Mouse (Mus musculus) intestine, embryonic 15.5 days (tissue): ENCODE measurements around the gene Gm20715. TPM values are rescaled to one million over a fixed set of nuclear protein-coding genes. Genes with fewer than 3 reads are reported as not detected.
"Not testable (repeated sequence)": the region's sequence is repeated elsewhere in the genome, so short reads cannot be mapped to it uniquely, and the experiment has no call there.

Experiments
- ATAC-seq: fragments of 200-750 bp; cut with Nextera tagmentation; 2 replicates; pipeline ENCODE4 v1.8.0; 2017; ENCODE audit warnings: moderate TSS enrichment, moderate library complexity
- H3K27ac ChIP-seq: fragments of 300-500 bp; sonication (generic); 2 replicates; pipeline ENCODE4 v1.5.1; 2015; ENCODE audit warnings: mild to moderate bottlenecking, inconsistent platforms
- H3K27me3 ChIP-seq: fragments of 300-500 bp; sonication (generic); replicated peaks from 2 replicates; pipeline ENCODE4 v1.6.1; 2015; ENCODE audit warnings: inconsistent platforms
- H3K36me3 ChIP-seq: fragments of 300-500 bp; sonication (generic); 2 replicates; pipeline ENCODE4 v1.6.1; 2015; ENCODE audit warnings: inconsistent platforms
- H3K4me1 ChIP-seq: fragments of 300-500 bp; sonication (generic); replicated peaks from 2 replicates; pipeline ENCODE4 v1.6.1; 2015; ENCODE audit warnings: inconsistent platforms
- H3K4me2 ChIP-seq: fragments of 300-500 bp; sonication (generic); replicated peaks from 2 replicates; pipeline ENCODE4 v1.6.1; 2015; ENCODE audit warnings: mild to moderate bottlenecking, inconsistent platforms
- H3K4me3 ChIP-seq: fragments of 300-500 bp; sonication (generic); replicated peaks from 2 replicates; pipeline ENCODE4 v1.5.1; 2015; ENCODE audit warnings: inconsistent platforms
- H3K9ac ChIP-seq: fragments of 300-500 bp; sonication (generic); 2 replicates; pipeline ENCODE4 v1.6.1; 2015; ENCODE audit warnings: inconsistent platforms
- H3K9me3 ChIP-seq: fragments of 300-500 bp; sonication (generic); 2 replicates; pipeline ENCODE4 v1.6.1; 2016; ENCODE audit warnings: inconsistent platforms
- WGBS: fragments of 180-500 bp; shearing (Covaris S2); methylation state at CpG from one replicate; pipeline ENCODE4 v1.1.7; 2015; 5-methylcytosine and 5-hydroxymethylcytosine counted together
- polyA plus RNA-seq: library from polyadenylated mRNA; unstranded; fragments of >200 nt; fragmentation: Nextera tagmentation; extraction: Ambion mirVana; gene quantifications from 2 replicates; pipeline ENCODE4 v1.2.1, GENCODE M21; 2015

Gene Gm20715
- polyA plus RNA-seq, 1 experiment from 2014 or later: not detected

DNA sequence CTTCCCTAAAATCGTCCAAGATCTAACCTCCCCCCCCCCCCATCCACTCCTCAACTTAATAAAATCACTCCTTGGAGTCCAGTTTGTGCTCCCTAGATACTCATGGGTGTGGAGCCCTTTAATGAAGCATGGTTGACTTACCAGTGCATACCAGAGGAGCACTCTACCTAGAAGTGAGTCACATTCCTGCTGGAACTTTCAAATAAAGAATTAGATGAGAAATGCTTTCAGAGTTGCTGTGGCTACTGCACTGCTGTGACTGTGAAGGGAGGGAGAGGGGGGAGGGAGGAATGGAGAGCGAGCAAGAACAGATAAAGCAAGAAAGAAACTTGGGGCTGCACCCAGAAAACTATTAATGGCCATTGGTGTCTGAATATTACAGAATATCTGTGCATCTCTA is 31.1 kb downstream of the Gm20715 start:
- H3K36me3 ChIP-seq: no peaks in the 10 kb centered on the region
- H3K4me1 ChIP-seq: no peaks in the 10 kb centered on the region
- H3K27ac ChIP-seq: no peak overlapping the region
- no peak overlapping the region for H3K9ac ChIP-seq
- H3K27me3 ChIP-seq: no peaks in the 10 kb centered on the region
- ATAC-seq: no peak
- no peak overlapping the region for H3K4me3 ChIP-seq
- WGBS: 63% methylated on average over 2 of the region's 2 CpGs
- H3K4me2 ChIP-seq: no peak overlapping the region
- H3K9me3 ChIP-seq: no peaks in the 10 kb centered on the region

DNA sequence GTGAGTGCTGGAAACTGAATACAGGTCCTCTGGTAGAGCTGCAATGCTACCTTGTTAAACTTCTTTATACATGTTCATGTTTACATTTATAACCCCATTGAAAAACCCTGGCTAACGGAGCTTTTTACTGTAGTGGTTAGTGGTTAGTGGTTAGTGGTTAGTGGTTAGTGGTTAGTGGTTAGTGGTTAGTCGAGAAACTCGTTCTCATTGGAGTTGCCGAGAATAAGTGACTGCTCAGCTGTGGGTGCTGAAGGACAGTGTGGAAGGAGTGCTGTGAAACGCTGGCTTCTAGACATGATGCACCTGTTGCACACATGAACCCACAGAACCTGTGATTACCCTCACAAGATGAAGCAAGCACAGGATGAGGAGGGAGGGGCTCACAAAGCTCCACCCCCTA is 37.7 kb downstream of the Gm20715 start:
- Histone ChIP-seq H3K4me3 (no peak overlapping the region), H3K4me1 (no peaks in the 10 kb centered on the region), H3K27me3 (no peaks in the 10 kb centered on the region), H3K9me3 (no peaks in the 10 kb centered on the region), H3K36me3 (no peaks in the 10 kb centered on the region), H3K4me2 (no peak overlapping the region), H3K9ac (no peak overlapping the region), H3K27ac (no peak overlapping the region)
- WGBS: 78% methylated on average over 5 of the region's 5 CpGs
- ATAC-seq: no peak

DNA sequence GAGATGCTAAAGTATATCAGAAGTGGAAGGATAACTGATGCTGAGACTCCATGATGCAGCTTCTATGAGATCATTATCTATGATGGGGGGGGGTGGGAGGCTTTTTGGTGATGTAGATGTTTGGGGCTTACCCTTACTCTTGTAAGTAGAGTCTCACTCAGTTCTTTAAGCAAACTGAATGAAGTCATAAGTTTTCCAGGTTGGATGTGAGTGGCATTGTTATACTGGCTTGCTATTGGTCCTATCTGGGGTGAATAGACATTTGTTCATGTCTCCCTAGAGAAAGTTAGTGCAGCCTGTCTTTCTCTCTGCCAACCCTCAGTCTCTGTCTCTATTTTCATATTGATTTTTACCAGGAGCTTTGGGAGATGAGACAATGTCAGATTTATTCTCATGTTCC is 45.8 kb downstream of the Gm20715 start, which contains the start of gene Olfr1336:
Gene Olfr1336 (plus strand): TSS at position 301 of the 400 bp plus-strand sequence.
- Histone ChIP-seq H3K9ac (no peak within 1 kb of the TSS), H3K27ac (no peak within 1 kb of the TSS), H3K4me1 (no peaks in the 10 kb centered on the region), H3K36me3 (no peaks in the 10 kb centered on the region), H3K4me2 (no peak within 1 kb of the TSS), H3K4me3 (no peak within 1 kb of the TSS), H3K27me3 (no peaks in the 10 kb centered on the region), H3K9me3 (no peaks in the 10 kb centered on the region)
- no peak for ATAC-seq

DNA sequence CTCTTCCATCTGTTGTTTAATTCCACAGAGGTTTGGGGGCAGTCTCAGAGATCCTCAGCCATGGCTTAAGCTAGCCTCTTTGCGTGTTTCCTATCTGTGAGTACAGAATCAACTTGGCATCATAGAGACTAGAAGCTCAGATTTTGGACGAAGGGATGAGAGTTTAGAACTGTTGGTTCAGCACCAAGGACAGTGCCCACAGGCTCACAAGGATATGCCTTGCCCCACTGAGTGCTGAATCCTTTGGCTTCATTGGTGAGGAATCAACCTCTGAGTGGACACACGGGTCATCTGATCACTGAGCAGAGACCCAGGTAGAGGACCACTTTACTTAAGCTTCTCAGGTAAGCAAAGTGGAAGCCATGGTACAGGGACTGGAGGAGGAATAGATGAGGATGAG is 46.3 kb downstream of the Gm20715 start:
- no peaks in the 10 kb centered on the region for H3K4me1 ChIP-seq
- no peak overlapping the region for H3K27ac ChIP-seq
- H3K27me3 ChIP-seq: no peaks in the 10 kb centered on the region
- no peaks in the 10 kb centered on the region for H3K36me3 ChIP-seq
- no peak overlapping the region for H3K9ac ChIP-seq
- H3K9me3 ChIP-seq: no peaks in the 10 kb centered on the region
- H3K4me3 ChIP-seq: no peak overlapping the region
- no peak overlapping the region for H3K4me2 ChIP-seq
- 45% methylated on average over 3 of the region's 3 CpGs for WGBS
- no peak for ATAC-seq

DNA sequence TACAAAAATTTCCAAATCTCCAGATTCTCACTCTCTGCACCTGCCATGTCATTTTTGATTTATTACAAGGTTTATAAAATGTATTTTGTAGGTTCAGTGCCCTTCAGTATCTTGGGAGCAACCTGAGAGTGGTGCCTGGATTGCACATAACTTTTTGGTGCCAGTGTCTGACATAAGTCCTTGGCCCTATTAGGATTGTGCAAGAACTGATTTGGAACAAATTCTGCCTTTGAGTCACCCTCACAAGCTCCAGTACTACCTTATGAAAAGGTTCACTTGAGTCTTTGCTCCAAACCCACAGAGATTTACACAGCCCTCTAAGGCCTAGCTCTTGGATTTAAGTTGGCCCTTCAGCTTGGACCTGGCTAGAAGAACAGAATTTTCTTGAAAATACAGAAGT is 56.9 kb downstream of the Gm20715 start, which contains the start of gene Olfr1346:
Gene Olfr1346 (plus strand): TSS at position 151 of the 400 bp plus-strand sequence.
- H3K4me3 ChIP-seq: no peak within 1 kb of the TSS
- no peak for ATAC-seq
- no peak within 1 kb of the TSS for H3K27ac ChIP-seq
- H3K9ac ChIP-seq: no peak within 1 kb of the TSS
- H3K4me1 ChIP-seq: no peaks in the 10 kb centered on the region
- no peaks in the 10 kb centered on the region for H3K36me3 ChIP-seq
- no peak within 1 kb of the TSS for H3K4me2 ChIP-seq
- no peaks in the 10 kb centered on the region for H3K27me3 ChIP-seq
- no peaks in the 10 kb centered on the region for H3K9me3 ChIP-seq

DNA sequence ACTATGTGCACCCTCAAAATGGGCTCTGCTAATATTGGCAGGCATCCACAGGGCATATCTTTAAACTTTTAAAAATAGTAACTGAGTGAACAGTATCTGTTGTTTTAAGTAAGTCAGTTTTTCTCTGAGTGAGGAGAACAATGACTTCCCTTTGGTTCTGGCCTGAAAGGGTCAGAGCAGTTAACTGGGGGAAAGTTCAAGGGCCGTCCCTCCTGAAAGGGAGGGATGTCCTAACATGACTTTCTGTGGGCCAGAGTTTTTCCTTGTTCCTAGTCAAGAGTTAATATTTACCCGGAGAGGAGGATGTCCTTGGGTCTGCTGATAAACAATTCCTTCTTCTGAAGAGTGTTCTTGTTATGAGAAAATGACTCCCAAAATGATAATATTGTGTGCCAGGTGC is 67.6 kb downstream of the Gm20715 start:
- H3K27me3 ChIP-seq, H3K9ac ChIP-seq, H3K4me1 ChIP-seq, H3K4me2 ChIP-seq, ATAC-seq, H3K36me3 ChIP-seq, H3K4me3 ChIP-seq, H3K9me3 ChIP-seq, H3K27ac ChIP-seq: not testable (repeated sequence)
- WGBS: 53% methylated on average over 2 of the region's 2 CpGs

DNA sequence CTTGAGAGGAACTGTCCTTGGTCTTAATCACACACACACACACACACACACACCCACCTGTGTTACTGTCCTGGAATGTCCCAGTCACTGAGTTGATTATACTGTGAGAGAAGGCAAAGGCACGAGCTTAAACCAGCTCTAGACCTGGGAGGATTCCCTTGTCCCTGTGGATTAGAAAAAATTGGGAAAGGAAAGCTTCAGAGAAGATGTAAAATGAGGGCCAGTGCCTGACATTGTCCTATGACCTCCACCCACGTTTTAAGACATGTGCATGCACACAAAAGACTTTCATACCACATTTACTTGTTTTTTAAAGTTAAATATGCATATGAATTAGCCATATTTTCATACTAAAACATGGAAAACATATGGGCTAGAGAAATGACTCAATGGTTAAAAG is 76.8 kb downstream of the Gm20715 start, which contains the start of gene Olfr5:
Gene Olfr5 (minus strand): TSS at position 101 of the 400 bp plus-strand sequence.
- ATAC-seq: no peak
- Histone ChIP-seq H3K9ac (no peak within 1 kb of the TSS), H3K27ac (no peak within 1 kb of the TSS), H3K27me3 (no peaks in the 10 kb centered on the region), H3K9me3 (no peaks in the 10 kb centered on the region), H3K4me3 (no peak within 1 kb of the TSS), H3K4me2 (no peak within 1 kb of the TSS), H3K4me1 (no peaks in the 10 kb centered on the region), H3K36me3 (no peaks in the 10 kb centered on the region)
- 36% methylated on average over 2 of the region's 2 CpGs for WGBS

Other genes starting within 250 kb of the Gm20715 start
- gene Zfp444, start 238.1 kb upstream of the Gm20715 start, polyA plus RNA-seq: 43.2 and 43.4 TPM in 2 replicates
- gene Galp, start 213.2 kb upstream of the Gm20715 start, polyA plus RNA-seq: not detected in 2 replicates
- not detected in 2 replicates for gene Zscan5b, start 188.0 kb upstream of the Gm20715 start, polyA plus RNA-seq
- not detected in 2 replicates for gene Epp13, start 157.6 kb upstream of the Gm20715 start, polyA plus RNA-seq
- 5.4 and 6.5 TPM in 2 replicates for gene Zfp667, start 123.7 kb upstream of the Gm20715 start, polyA plus RNA-seq
- gene Zfp583, start 79.0 kb upstream of the Gm20715 start, polyA plus RNA-seq: 4.5 and 4.9 TPM in 2 replicates
- gene Gm3854, start 66.5 kb upstream of the Gm20715 start, polyA plus RNA-seq: 0.85 and 1.3 TPM in 2 replicates
- 2.0 and 2.3 TPM in 2 replicates for gene Zfp78, start 47.0 kb upstream of the Gm20715 start, polyA plus RNA-seq
- gene Zfp28, start 27.0 kb upstream of the Gm20715 start, polyA plus RNA-seq: 7.8 and 8.2 TPM in 2 replicates
- gene Smim17, start 11.6 kb upstream of the Gm20715 start, polyA plus RNA-seq: 0.15 and 0.20 TPM in 2 replicates
- gene Olfr1344, start 28.4 kb downstream of the Gm20715 start, polyA plus RNA-seq: not detected in 2 replicates
- gene Olfr1336, start 45.9 kb downstream of the Gm20715 start, polyA plus RNA-seq: not detected in 2 replicates
- gene Olfr1346, start 56.8 kb downstream of the Gm20715 start, polyA plus RNA-seq: not detected in 2 replicates
- gene Olfr5, start 76.7 kb downstream of the Gm20715 start, polyA plus RNA-seq: not detected in 2 replicates
- not detected in 2 replicates for gene Olfr1347, start 89.5 kb downstream of the Gm20715 start, polyA plus RNA-seq
- not detected in 2 replicates for gene Olfr1348, start 98.5 kb downstream of the Gm20715 start, polyA plus RNA-seq
- not detected in 2 replicates for gene Olfr1349, start 112.7 kb downstream of the Gm20715 start, polyA plus RNA-seq
- gene Olfr1350, start 154.6 kb downstream of the Gm20715 start, polyA plus RNA-seq: not detected in 2 replicates